Mouse (Mus musculus): ENCODE data around the gene Myo1d. TPM values are rescaled to one million over a fixed set of nuclear protein-coding genes. Genes with fewer than 3 reads are reported as not detected.

The Myo1d gene
- 2.8 and 3.7 TPM in 2 replicates for polyA plus RNA-seq (2021; fragmentation: Nextera tagmentation)
- long read RNA-seq, experiment 1, full-length matches to known transcripts: 4 of 20 reads
- long read RNA-seq, experiment 1, partial matches to known transcripts: 8 of 20 reads
- long read RNA-seq, experiment 1, other reads (novel, unspliced or antisense): 8 of 20 reads
- long read RNA-seq, experiment 2, partial matches to known transcripts: 0 of 8 reads
- long read RNA-seq, experiment 2, other reads (novel, unspliced or antisense): 7 of 8 reads

GRCm38 (mm10) chr11:80779527-80780344 is at the start of gene Myo1d:
Gene Myo1d (minus strand): TSS chr11:80780025.

GRCm38 (mm10) chr11:80809993-80810821 is 30.4 kb upstream of the Myo1d start, which contains the start of gene Tmem98:
Gene Tmem98 (plus strand): TSS chr11:80810175.

GRCm38 (mm10) chr11:80476222-80477189 is 303.3 kb downstream of the Myo1d start, which contains the start of gene Cdk5r1:
Gene Cdk5r1 (plus strand): TSS chr11:80477023.

Other genes with a start within 250 kb of the Myo1d start
- gene Tmem98, start 30.1 kb upstream of the Myo1d start, polyA plus RNA-seq (2021; fragmentation: Nextera tagmentation): 29.8 and 31.5 TPM in 2 replicates
- gene Spaca3, start 78.3 kb upstream of the Myo1d start, polyA plus RNA-seq (2021; fragmentation: Nextera tagmentation): not detected in 2 replicates

Measured in left cerebral cortex, adult 6 months (tissue).